ENCODE assay signal across 8 mouse cellular contexts in genomic region chrX:151946986-151947385, GRCm38 (mm10). TPM values are rescaled to one million over a fixed set of nuclear protein-coding genes. Genes with fewer than 3 reads are reported as not detected.
DNase-seq lines count a peak whose midpoint lies in the region; ATAC-seq and TF ChIP-seq lines count a peak whose summit lies in the region.

No protein-coding gene starts in this region.

- intact Hi-C loops in heart, adult 2 months (cut with DNase I) = no loop called here

- H3K36me3 ChIP-seq in heart, adult 2 months (ENCODE audit: control insufficient read depth, insufficient read depth, low read length) = no peaks in the 10 kb centered on the region
- H3K36me3 ChIP-seq in midbrain, embryonic 14.5 days (ENCODE audit: control insufficient read depth, insufficient read depth, low read length) = no peaks in the 10 kb centered on the region
- H3K36me3 ChIP-seq in midbrain, embryonic 10.5 days = no peaks in the 10 kb centered on the region

- TF ChIP-seq CTCF in heart, adult 2 months (IDR thresholded peaks at IDR 0.05) = peak; percentile 66

- DNase-seq in heart, adult 2 months = no peak
- DNase-seq in heart, adult 9 months (ENCODE audit: low spot score in 2 of 2) = no peak
- DNase-seq in midbrain, embryonic 14.5 days = peak; percentile 57
- no peak for DNase-seq in midbrain, embryonic 10.5 days (ENCODE audit: low spot score)
- peak; percentile 21 for DNase-seq in embryo, embryonic 11 days
- DNase-seq in retina, postnatal 1 day = peak; percentile 43
- DNase-seq in ovary, postnatal 36 days (ENCODE audit: low spot score) = no peak

- H3K9me3 ChIP-seq in midbrain, embryonic 14.5 days (ENCODE audit: control insufficient read depth, low read length) = no peaks in the 10 kb centered on the region
- no peaks in the 10 kb centered on the region; the same call in 1 of the 2 replicates for H3K9me3 ChIP-seq in midbrain, embryonic 10.5 days (replicated peaks)

- H3K27me3 ChIP-seq in heart, adult 2 months (ENCODE audit: control insufficient read depth, insufficient read depth, low read length) = no peaks in the 10 kb centered on the region
- H3K27me3 ChIP-seq in midbrain, embryonic 14.5 days (ENCODE audit: control insufficient read depth, insufficient read depth, low read length) = no peaks in the 10 kb centered on the region
- peaks cover 67% of the 10 kb centered on the region for H3K27me3 ChIP-seq in midbrain, embryonic 10.5 days (ENCODE audit: low read depth, poor library complexity, severe bottlenecking)

- no peak overlapping the region for H3K27ac ChIP-seq in heart, adult 2 months
- H3K27ac ChIP-seq in midbrain, embryonic 14.5 days (replicated peaks; ENCODE audit: low read depth, low read length) = no peak overlapping the region
- H3K27ac ChIP-seq in midbrain, embryonic 10.5 days (replicated peaks) = no peak overlapping the region

- WGBS in heart, adult 2 months = 53% methylated on average over 1 of the region's 1 CpGs
- 60% methylated on average over 1 of the region's 1 CpGs for WGBS in midbrain, embryonic 14.5 days
- WGBS in midbrain, embryonic 10.5 days = 55% methylated on average over 1 of the region's 1 CpGs

- H3K4me3 ChIP-seq in heart, adult 2 months = no peak overlapping the region
- H3K4me3 ChIP-seq in midbrain, embryonic 14.5 days (replicated peaks; ENCODE audit: low read depth, low read length) = no peak overlapping the region
- no peak overlapping the region for H3K4me3 ChIP-seq in midbrain, embryonic 10.5 days

- H3K9ac ChIP-seq in heart, adult 2 months (ENCODE audit: low read depth, low read length) = no peak overlapping the region
- H3K9ac ChIP-seq in midbrain, embryonic 14.5 days (replicated peaks; ENCODE audit: low read length) = no peak overlapping the region

- no peaks in the 10 kb centered on the region for H3K79me2 ChIP-seq in heart, adult 2 months (replicated peaks; ENCODE audit: control insufficient read depth, insufficient read depth, low read length)

- H3K4me1 ChIP-seq in heart, adult 2 months (ENCODE audit: control insufficient read depth, insufficient read depth, low read length) = no peaks in the 10 kb centered on the region
- no peaks in the 10 kb centered on the region for H3K4me1 ChIP-seq in midbrain, embryonic 14.5 days (ENCODE audit: control insufficient read depth, insufficient read depth, low read length)
- no peaks in the 10 kb centered on the region for H3K4me1 ChIP-seq in midbrain, embryonic 10.5 days

- no peak for TF ChIP-seq POLR2A in heart, adult 2 months (IDR thresholded peaks at IDR 0.05; ENCODE audit: insufficient read depth, low read depth, low read length)

- H3K4me2 ChIP-seq in midbrain, embryonic 14.5 days (ENCODE audit: low read length) = no peak overlapping the region

- no peak for TF ChIP-seq EP300 in heart, adult 2 months (IDR thresholded peaks at IDR 0.05; ENCODE audit: insufficient read depth, low read depth, low read length)

- no peak for ATAC-seq in midbrain, embryonic 14.5 days (ENCODE audit: low FRiP score, low TSS enrichment)
- no peak for ATAC-seq in erythroid progenitor cell, adult 5-6 weeks (replicated peaks; ENCODE audit: low FRiP score, poor library complexity, severe bottlenecking)

RNA-seq across cellular contexts. Expression of gene Hsd17b10, which starts 54.7 kb away (rescaled TPM):
- total RNA-seq in heart, adult 2 months (2021) = 100 to 1,000 TPM; 225 to 246 TPM
- polyA plus RNA-seq in heart, adult 2 months (2012; rRNA removed) = 132 and 162 TPM in 2 replicates
- 106 and 111 TPM in 2 replicates for polyA plus RNA-seq in midbrain, embryonic 14.5 days (2014; fragmentation: Nextera tagmentation; extraction: Ambion mirVana)
- polyA plus RNA-seq in midbrain, embryonic 10.5 days (2016; fragmentation: Nextera tagmentation; extraction: Ambion mirVana) = 181 and 195 TPM in 2 replicates
- total RNA-seq in erythroid progenitor cell, adult 5-6 weeks (2015; ENCODE audit: low replicate concordance) = 35.6 and 47.2 TPM in 2 replicates
- total RNA-seq in erythroid progenitor cell, adult 5-6 weeks (2017; ENCODE audit: low replicate concordance) = 26.8 and 31.2 TPM in 2 replicates

Comparison
In these comparisons a context has a peak if more than half of its experiments do, and no peak if none do; other contexts are left out.
1. DNase-seq: peak in midbrain, embryonic 14.5 days (single experiment), embryo, embryonic 11 days (single experiment) and retina, postnatal 1 day (single experiment); none in heart, adult 2 months (0 of 2), heart, adult 9 months (0 of 2), midbrain, embryonic 10.5 days (single experiment) and ovary, postnatal 36 days (single experiment).